Mouse (Mus musculus) T-cell, adult 2 months (primary cell): ENCODE results near the gene Dgka.

Experiments used
- DNase-seq: peaks from one replicate; pipeline ENCODE4 v3.0.0; 2022; ENCODE audit warnings: low spot score

Gene Dgka

GRCm38 (mm10) chr10:128744680-128745601, at the start of gene Dgka:
Dgka (minus strand) TSS chr10:128744855.
- peak; percentile 82 for DNase-seq

- DNase-seq, result no peak
These were observed 49.7 kb upstream of the Dgka start for GRCm38 (mm10) chr10:128794391-128794790.

- no peak for DNase-seq
These were observed 48.6 kb upstream of the Dgka start for GRCm38 (mm10) chr10:128793258-128793657.

- DNase-seq, result no peak
These were observed 47.4 kb upstream of the Dgka start for GRCm38 (mm10) chr10:128792041-128792440.

GRCm38 (mm10) chr10:128790398-128791124, 45.9 kb upstream of the Dgka start, which contains the start of gene Mmp19:
Mmp19 (plus strand) TSS chr10:128790910.
- no peak for DNase-seq

GRCm38 (mm10) chr10:128780200-128780599, 35.5 kb upstream of the Dgka start:
- DNase-seq, result no peak

- DNase-seq, result no peak
These were observed 34.5 kb upstream of the Dgka start for GRCm38 (mm10) chr10:128779011-128779795.

GRCm38 (mm10) chr10:128778441-128778840, 33.8 kb upstream of the Dgka start:
- no peak for DNase-seq

- DNase-seq, result no peak
These were observed 29.0 kb upstream of the Dgka start for GRCm38 (mm10) chr10:128773685-128774084.

GRCm38 (mm10) chr10:128772895-128773294, 28.2 kb upstream of the Dgka start:
- peak; percentile 23 for DNase-seq

GRCm38 (mm10) chr10:128748252-128748864, 3.7 kb upstream of the Dgka start:
- DNase-seq, result peak; percentile 76

GRCm38 (mm10) chr10:128747646-128748251, 3.1 kb upstream of the Dgka start, which contains the start of gene Pym1:
Pym1 (plus strand) TSS chr10:128747889.
- peak; percentile 57 for DNase-seq

GRCm38 (mm10) chr10:128746972-128747645, 2.5 kb upstream of the Dgka start:
- no peak for DNase-seq

GRCm38 (mm10) chr10:128745946-128746613, 1.4 kb upstream of the Dgka start:
- DNase-seq, result peak; percentile 94

- no peak for DNase-seq
These were observed 444 bp downstream of the Dgka start for GRCm38 (mm10) chr10:128744211-128744610.

- peak; percentile 35 for DNase-seq
These were observed 864 bp downstream of the Dgka start for GRCm38 (mm10) chr10:128743791-128744191.

- DNase-seq, result no peak
These were observed 1.4 kb downstream of the Dgka start for GRCm38 (mm10) chr10:128743235-128743634.

- DNase-seq, result no peak
These were observed 2.0 kb downstream of the Dgka start for GRCm38 (mm10) chr10:128742616-128743015.

- no peak for DNase-seq
These were observed 4.4 kb downstream of the Dgka start for GRCm38 (mm10) chr10:128740296-128740695.

GRCm38 (mm10) chr10:128737435-128737834, 7.2 kb downstream of the Dgka start:
- no peak for DNase-seq
